Mouse (Mus musculus) c-Kit-positive CD71-negative TER-119-negative erythroid progenitor cells, embryonic 14.5 days (primary cell): ENCODE results near the gene Cd84.
"Not testable (repeated sequence)": the region's sequence is repeated elsewhere in the genome, so short reads cannot be mapped to it uniquely, and the experiment has no call there.

Experiments used
- DNase-seq: peaks from one replicate; pipeline ENCODE4 v3.0.0-alpha.2; 2013; ENCODE audit warnings: low read depth

Cd84 gene

DNA sequence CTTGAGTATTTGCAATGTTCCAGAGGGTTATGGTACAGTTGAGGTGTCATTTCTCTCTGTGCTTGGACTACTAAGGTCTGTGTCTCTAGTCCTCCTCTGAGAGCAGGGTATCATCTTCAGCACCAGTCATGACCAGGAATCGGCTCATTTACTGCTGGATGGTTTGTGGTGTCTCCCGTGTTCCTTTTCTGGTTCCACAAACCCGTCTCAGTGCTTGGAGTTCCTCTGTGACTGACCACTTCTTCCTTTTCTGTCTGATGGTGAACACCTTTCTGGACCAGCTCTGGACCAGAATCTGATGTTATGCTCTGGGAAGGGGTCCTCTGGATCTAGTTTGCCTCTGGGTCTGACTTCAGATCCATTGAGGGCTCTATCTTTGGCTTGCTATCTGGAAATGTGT is at the start of gene Cd84:
Gene Cd84, plus strand, starts transcription at position 210 of the 400 bp plus-strand sequence.
- no peak for DNase-seq

DNA sequence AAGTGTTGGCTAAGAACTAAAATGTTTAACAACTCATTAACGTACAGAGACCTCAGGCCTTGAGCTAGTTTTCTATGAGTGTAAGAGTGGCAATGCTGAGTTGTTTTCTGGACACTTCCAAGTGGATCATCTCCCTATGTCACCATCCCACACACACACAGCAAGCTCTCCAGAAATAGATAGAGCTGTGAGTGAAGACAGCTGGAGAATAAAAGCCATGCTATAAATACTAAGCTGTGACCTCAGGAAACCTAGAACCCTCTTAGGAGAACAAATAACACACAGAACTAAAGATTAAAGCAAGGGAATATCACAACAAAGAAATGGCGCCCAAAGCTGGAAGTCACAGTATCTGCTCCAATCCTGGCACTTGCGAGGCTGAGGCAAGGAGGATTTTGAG is 48.0 kb upstream of the Cd84 start:
- DNase-seq: no peak

DNA sequence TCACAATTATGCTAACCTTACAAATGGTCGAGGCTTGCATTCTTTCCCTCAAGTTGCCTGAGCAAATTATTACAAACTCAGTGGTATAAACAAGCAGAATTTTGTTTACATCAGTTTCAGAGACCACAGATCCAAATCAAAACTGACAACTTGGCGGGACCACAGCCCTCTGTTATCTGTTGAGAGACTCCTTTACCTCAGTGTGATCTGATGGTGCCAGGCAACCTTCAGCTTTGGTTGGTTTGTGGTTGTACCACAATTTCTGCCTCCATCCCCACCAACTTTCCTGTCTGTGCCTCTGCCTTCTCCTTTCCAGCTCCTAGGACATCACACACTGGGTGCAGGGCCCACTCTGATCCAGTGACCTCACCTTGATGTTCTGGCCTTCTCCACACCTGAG is 43.3 kb upstream of the Cd84 start:
- DNase-seq: no peak

DNA sequence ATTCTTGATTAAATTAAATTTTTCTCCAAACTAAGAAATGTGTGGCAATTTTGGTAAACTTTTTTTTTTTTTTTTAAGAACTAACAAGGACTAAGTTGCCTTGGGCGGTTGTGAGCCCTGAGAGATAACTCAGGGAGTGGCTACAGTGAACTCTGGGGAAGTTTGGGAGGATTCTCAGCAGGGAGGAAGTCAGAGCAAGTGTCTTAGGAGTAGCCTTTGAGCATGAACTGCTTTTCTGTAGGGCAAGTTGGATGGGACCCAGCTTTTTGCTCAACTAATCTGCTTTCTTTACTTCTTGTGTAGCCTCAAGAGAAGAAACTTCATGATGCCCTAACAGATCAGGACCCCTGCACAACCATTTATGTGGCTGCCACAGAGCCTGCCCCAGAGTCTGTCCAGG is 41.7 kb upstream of the Cd84 start:
- DNase-seq: no peak

DNA sequence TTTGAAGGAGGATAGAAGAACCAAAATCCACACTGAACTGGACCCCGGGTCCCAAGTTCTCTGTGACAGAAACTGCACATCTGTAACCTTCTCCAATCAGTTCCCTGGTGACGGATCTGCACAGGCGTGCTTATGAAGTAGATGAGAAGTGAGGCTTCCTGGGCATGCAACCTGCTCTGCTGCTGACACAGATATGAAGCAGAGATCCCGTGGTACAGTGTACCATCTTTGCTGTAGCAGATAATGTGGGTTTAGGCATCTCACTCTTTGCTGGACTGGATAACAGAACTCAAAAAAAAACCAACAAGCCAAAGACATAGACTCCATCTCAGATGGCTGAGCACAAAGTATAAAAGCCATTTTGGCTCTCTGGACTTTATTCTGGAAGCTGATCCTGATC is 39.8 kb upstream of the Cd84 start:
- DNase-seq: no peak

DNA sequence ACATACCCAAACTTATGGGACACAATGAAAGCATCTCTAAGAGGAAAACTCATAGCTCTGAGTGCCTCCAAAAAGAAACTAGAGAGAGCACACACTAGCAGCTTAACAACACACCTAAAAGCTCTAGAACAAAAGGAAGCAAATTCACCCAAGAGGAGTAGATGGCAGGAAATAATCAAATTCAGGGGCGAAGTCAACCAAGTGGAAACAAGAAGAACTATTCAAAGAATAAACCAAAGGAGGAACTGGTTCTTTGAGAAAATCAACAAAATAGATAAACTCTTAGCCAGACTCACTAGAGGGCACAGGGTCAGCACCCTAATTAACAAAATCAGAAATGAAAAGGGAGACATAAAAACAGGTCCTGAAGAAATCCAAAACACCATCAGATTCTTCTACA is 28.4 kb upstream of the Cd84 start:
- not testable (repeated sequence) for DNase-seq

DNA sequence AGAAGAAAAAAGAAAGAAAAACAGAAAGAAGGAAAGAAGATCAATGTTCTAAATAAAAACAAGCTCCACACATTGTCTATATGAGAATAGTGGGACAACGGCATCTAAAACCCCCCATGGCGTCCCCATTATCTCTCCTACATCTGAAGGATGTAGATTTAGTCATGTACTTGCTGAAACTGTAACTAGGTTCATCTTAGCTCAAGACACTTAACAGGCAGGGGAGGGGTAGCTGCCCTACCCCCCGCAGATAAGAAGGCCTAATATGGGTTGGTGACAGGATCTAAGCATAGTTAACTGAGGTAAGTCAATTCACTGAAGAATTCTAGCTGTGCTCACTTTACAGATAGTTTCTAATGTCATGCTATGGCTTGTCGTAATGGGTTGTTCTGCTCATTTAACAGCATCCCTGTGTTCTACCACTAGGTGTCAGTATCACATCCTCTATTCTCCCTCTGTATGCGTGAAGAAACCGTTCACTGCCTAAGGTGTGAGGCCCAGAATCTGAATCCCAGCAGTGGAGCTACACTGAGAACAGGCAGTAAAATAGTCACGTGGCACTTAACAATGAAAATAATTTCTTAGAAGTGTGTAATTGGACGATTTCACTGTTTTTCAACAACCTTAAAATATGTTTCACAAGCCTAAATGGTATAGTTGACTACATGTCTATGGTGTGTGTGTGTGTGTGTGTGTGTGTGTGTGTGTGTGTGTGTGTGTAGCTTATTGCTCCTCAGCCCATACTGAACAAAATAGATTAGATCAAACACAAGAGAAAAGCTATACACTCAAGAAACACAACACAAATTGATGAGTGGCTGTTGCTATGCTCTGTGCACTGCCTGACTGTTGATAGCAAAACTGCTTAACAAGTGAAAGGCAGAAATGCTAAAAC is 23.7 kb upstream of the Cd84 start:
- peak; percentile 62 for DNase-seq

DNA sequence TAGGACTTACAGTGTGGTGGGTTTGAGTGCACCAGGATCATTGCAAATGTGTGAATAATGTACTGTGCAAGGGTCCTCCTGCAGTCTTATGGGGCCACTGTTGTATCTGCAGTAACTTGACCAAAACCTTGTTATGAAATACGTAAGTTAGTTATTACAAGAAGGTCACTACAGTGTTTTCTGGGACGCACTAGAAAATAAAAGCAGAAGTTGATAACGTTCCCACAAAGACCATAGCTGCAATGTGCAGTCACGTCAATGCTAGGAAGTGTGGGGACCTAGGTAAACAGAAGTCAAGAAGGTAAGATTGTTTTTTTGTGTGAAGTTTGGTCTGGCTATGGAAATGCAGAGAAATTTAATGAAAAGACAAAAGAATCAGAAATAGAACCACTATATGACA is 22.5 kb upstream of the Cd84 start:
- no peak for DNase-seq

DNA sequence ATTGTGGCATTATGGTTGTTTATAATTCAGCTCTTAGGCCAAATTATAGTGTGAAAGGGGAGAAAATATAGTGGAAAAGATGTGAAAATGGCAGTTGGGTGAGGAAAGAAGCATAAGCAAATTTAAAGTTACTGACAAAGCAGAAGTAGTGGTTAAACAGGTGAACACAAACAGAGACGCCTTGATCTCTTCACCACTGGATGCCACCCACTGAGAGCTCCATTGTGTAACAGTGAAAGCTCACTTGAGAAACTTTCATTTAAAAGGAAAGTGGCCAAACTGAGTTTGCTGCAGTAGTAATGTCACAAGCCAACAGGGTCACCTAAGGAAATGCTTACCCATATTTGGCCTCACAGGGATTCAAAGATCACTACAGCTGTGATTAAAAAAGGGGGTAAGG is 18.2 kb upstream of the Cd84 start:
- no peak for DNase-seq

DNA sequence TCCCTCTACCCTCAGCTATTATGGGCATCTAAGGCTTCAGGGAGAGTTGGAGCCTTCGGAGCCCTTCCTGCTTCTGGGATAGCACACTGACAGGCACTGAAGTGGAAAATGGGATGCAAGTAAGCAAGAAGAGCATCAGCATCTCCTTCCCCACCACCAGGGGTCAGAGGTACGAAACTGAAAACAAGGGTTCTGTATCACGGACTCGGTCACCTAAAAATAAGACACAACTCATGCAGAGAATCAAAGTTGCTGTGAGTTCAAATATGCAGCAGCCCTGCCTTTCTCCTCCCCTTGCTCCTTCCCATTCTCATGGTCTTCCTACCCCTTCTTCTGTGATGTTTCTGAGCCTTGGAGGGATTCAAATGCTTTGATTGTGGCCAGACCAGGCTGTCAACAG is 14.0 kb upstream of the Cd84 start:
- DNase-seq: no peak

DNA sequence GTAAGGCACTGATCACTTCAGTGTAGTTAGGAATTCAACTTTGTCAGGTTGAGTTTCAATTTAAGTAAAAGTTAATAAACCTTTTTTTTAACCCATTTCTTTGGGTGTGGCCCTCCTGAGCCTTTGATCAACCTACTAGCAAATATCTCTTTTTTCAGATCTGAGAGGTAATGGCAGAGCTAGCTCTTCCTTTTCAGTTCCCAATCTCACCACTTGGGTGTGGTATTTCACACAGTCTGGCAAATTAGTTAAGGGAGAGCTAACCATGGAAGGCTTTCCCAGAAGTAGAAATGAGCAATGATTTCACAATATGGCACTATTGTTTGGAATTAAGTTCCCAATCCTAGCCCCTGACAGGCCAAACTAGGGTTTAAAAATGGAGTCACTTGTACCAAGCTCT is 13.3 kb upstream of the Cd84 start:
- DNase-seq: peak; percentile 44

DNA sequence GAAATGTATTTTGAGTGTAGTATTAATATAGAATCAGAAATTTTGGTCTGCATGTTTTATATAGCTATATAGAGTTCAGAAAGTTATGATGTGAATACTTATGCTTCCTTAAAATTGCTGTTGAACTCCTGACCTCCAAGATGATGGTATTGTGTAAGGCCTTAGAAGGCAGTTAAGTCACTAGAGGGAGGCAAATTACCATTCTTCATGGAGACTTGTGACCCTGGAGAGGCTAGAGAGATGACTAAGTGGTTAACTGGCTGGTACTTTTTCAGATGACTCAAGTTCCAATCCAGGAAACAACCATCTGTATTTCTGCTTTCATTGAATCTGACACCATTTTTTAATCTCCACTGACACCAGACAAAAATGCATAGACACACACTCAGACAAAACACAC is 11.8 kb upstream of the Cd84 start:
- DNase-seq: no peak

DNA sequence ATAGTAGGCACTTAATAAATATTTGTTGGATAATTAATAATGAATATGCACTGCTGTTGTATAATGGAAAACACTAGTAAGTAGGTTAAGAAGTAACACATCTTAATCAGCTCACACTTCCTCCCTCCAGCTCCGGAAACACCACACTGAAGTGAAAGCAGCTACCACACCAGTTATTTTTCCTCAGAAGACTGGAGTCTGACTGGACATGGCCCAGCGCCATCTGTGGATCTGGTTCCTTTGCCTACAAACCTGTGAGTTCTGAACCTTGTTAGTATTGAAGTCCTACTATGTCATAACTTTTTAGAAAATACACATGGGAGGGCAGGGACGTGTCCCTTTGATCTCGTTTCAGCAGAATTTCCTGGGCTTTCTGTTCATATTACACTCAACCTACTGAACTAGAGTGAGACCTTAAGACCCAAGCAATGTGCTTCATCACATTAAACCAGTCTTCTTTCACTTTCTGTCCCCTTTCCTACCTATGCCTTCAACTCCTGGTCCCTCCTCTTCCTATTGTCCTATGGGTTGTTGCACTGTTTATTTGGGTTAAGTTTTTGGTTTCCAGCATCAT is 1.0 kb downstream of the Cd84 start:
- DNase-seq: no peak

DNA sequence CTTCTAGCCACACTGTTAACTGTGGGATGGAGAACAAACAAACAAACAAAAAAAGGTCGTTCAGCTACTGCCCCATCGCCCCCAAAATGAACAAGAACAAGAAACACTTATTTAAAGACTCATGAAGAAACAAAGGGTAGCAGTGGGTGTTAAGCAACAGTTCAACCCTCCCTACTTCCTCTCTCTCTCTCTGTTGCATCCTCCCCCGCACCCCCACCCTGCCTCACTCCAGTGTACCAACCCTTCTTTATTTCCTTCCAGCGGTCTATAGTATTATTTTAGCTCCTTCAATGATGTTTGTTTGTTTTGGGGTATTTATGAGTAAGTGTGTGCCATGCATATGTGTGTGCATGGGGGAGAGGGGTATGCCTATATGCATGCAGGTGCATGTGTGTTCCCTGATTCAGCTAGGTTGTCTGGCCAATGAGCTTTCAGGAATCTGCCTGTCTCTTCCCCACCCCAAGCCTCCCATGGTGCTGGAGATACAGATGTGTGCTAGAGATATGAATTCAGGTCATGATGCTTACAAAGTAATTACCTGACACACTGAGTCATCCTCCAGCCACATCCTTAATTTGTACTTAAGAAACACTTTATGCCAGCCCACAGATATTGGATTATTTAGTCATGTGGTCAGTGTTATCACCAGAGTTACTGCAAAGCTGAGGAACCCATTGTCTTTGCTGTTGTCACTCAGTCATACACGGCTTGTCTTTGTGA is 5.7 kb downstream of the Cd84 start:
- peak; percentile 32 for DNase-seq

DNA sequence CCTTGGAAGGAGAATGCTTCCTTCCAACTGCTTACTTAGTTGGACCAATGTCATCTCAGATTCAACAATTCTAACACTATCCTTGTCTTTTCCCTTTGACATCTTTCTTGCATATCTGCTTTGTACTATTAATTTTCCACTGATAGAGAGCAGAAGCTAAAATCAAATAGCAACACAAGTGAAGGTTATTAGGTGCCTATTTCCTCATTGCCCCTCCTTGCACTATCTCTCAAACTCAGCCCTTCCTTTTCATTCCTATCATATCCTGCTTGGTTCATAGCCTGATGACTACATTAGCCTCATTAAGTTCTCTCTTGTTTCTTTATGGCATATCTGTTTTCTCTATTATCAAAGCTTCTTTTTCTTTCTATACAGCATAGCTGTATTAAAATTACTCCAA is 8.7 kb downstream of the Cd84 start:
- no peak for DNase-seq

DNA sequence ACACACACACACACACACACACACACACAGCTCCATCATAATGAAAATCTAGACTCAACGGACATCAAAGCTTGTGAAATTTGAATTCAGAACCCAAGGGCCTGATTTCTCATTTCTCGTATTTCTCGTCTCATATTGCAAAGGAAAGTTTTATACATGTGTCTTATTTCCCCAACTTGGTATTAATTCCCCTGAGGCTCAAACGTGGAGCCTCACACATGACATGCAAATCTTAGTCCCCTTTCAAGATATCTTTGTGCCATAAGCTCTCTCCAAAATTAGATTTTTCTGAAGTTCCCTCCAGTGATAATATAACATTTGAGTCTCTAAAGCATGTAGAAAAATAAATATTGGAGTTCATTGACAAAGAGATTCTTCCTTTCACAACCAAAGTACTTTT is 9.3 kb downstream of the Cd84 start:
- DNase-seq: no peak

DNA sequence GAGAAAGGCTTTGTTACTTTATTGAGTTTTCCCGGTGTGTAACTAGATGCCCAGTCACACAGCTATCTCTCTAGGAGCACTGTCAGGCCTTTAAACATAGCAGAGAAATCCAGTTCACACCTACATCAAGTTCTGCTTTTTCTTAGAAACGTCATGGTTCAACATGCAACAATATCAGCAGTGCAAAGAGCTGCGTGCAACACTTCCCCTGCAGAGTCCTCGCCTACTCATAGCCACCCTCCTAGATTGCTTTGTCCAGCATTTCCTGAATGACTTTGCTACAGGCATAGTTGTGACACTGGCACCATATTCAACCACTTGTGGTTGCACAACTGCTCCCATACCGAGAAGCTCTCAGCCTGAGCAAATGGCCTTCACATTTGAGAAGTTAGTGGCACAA is 10.0 kb downstream of the Cd84 start:
- DNase-seq: peak; percentile 31

DNA sequence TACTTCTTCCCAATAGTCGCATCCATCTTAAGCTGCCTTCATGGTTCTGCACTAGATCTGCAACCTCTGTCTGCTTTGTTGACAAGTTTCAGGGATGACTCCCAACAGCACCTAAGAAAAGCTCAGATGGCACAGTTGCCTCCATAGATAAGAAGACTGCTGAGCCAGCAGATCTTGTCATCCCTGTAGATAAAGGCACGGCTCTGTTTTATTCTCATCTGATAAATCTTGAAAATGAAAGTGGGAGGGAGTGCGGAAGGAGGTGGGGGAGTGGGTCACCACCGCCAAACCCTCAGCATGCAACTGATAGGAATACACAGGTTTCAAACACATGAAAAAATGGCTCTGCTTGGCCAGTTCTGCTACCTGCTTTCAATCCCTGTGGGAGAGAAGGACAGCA is 26.0 kb downstream of the Cd84 start:
- DNase-seq: no peak

DNA sequence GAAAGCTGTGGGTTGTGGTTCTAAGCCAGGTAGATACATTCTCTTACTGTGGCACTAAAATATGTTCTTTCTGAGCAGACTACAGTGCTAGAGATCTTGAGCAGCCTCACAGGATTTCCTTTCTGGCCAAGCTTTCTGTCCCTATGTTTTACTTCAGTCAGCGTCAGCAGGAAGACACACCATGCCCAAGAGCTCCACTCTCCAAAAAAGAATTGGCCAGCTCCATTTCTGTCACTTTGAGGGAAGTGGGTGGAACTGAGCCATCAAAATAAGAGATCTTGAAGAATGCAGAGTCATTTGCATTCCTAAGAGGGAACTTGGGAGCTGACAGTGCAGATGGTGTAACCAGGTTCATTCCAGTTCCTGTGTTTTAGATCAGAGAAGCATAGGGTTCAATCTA is 47.5 kb downstream of the Cd84 start:
- DNase-seq: no peak

DNA sequence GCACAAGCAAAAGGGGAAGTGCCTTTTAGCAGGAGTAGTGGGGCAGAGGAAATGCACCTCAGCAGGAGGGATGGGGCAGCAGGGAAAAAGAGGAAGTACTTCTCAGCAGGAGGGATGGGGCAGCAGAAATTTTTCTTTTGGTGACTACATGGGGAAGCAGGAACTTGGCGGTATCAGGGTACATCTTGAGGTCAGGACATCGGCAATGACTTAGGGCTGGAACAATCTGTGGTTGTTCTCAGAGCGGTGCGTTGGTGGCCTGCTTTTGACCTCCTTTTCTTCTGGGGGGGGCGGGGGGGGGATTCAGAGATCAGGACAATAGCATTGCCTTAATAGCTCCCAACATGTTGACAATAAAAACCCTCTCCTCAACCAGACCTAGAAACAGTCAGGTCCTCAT is 55.9 kb downstream of the Cd84 start, which contains the start of gene Gm10521:
Gene Gm10521, plus strand, starts transcription at position 301 of the 400 bp plus-strand sequence.
- not testable (repeated sequence) for DNase-seq

DNA sequence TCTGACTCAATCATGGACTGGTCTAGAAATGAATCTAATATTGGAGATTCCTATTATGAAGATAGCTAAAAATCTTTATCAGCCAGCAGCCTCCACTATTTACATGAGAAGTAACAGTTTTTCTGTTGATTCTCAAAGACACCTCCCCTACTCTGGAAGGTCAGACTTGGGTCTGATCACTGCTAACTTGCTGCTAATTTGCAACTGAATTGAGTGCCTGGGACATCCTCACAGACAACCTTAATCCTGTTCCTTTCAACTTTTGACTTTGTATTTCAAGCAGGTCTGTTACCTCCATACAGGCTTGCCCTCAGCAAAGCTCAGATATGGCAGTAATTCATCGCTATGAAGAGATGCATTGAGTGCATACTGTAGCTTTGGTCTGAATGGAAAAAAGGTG is 64.5 kb downstream of the Cd84 start:
- DNase-seq: no peak

DNA sequence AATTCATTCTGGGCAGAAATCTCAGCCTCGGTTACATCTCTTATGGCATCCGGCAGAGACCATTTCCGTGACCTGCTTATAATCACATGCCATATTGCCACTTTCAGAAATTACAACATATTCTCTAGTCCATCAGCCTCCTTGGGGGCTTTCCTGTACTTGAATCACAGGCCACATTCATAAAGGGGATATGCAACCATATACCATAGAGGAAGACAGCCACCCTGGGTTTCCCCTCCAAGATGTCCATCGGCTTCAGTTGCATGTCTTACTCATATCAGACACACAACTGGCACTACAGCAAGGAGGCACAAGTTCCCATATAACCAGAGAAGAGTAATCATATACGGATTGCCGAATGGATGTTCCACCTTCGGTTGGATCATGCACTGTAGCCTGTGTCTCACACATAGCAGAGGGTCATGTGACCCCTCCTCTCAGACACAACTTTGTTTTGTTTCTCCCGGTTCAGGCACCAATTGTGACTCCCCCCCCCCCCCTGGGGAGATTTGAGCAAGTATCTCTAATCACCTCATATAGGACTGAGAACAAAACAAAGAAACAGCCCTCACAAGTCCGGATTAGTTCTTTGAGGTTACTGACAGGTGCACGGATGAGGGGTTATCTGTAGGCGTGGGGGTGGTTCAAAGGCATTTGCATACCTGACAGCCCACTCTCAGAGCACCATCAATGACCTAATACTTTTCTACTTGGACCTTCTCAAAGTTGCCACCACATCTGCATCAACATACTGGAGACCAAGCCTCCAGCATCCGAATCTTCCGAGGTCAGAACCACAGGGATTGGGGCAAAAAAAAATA is 76.4 kb downstream of the Cd84 start:
- no peak for DNase-seq
